Mouse (Mus musculus) stomach, postnatal 0 days (tissue): ENCODE data around the gene Pptc7.

Experiments
- CTCF ChIP-seq: IDR thresholded peaks from 2 replicates; pipeline ENCODE4 v1.5.1; 2016; ENCODE audit warnings: antibody characterized with exemption, low read depth, mild to moderate bottlenecking, moderate library complexity
- EP300 ChIP-seq: optimal IDR thresholded peaks from 2 replicates; pipeline ENCODE3; 2016; ENCODE audit warnings: antibody characterized with exemption

DNA sequence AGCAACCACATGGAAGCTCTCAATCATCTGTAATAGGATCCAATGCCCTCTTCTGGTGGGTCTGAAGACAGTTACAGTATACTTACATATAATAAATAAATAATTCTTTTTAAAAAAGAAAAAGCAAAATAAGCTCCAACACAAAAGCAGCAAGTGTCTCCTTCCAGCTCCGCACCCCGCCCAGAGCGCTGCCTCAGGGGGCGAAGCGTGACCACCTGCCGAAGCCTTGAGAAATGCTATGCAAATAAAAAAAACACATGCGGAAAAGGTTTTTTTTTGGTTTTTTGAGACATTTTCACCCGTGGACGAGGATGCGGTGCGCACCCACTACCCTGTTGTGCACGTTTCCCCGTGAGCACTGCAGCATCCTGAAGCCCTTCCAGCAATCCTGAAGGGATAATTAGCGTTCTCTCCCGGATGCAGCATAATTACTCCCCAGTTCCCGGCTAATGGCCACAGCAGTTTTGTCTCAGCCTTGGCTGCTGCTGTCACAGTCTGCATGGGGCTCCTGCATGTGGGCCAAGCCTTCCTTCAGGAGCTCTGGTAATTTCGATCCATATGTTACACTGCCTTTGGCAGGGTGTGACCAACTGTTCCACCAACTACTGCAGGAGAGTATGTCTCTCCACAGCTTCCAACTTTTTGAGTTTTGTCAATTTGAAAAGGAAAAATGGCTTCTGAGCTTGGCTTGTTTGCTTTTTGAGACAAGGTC lies 32.1 kb upstream of the Pptc7 start:
- no peak for TF ChIP-seq CTCF
- TF ChIP-seq EP300: no peak
